Mouse (Mus musculus): ENCODE measurements around the gene Btaf1.

GRCm38 (mm10) chr19:36926553-36927236, 816 bp downstream of the Btaf1 start:
- TF ChIP-seq CTCF (IDR thresholded peaks at IDR 0.05; ENCODE audit: low read depth) (no peak), EP300 (IDR thresholded peaks at IDR 0.05; ENCODE audit: low read depth) (peak; percentile 67)
